Mouse (Mus musculus) embryo, embryonic 11.5 days (tissue): ENCODE results near the gene Gm20388.
A peak's percentile ranks its signal among the peaks of the same experiment; 100 is the strongest.

Experiments
- DNase-seq: peaks from one replicate; pipeline ENCODE4 v3.0.0-alpha.2; 2012; ENCODE audit warnings: low read depth, low spot score

Gm20388 gene

GRCm38 (mm10) chr8:124346852-124347523, 4436.3 kb downstream of the Gm20388 start:
- peak; percentile 55 for DNase-seq

- DNase-seq = no peak
Measured at GRCm38 (mm10) chr8:124348087-124348486, 4437.4 kb downstream of the Gm20388 start.

GRCm38 (mm10) chr8:124349663-124350062, 4439.0 kb downstream of the Gm20388 start:
- DNase-seq = peak; percentile 61

GRCm38 (mm10) chr8:124351636-124352035, 4441.0 kb downstream of the Gm20388 start:
- DNase-seq = no peak

GRCm38 (mm10) chr8:124360911-124361310, 4450.3 kb downstream of the Gm20388 start:
- DNase-seq = no peak

GRCm38 (mm10) chr8:124361773-124362427, 4451.3 kb downstream of the Gm20388 start:
- DNase-seq = no peak

- DNase-seq = no peak
Measured at GRCm38 (mm10) chr8:124362589-124362988, 4451.9 kb downstream of the Gm20388 start.

GRCm38 (mm10) chr8:124363337-124363736, 4452.7 kb downstream of the Gm20388 start:
- no peak for DNase-seq

GRCm38 (mm10) chr8:124368213-124368612, 4457.6 kb downstream of the Gm20388 start:
- DNase-seq = peak; percentile 45

- DNase-seq = no peak
Measured at GRCm38 (mm10) chr8:124370422-124371183, 4460.0 kb downstream of the Gm20388 start.

GRCm38 (mm10) chr8:124371410-124372123, 4460.9 kb downstream of the Gm20388 start:
- no peak for DNase-seq

- DNase-seq = no peak
Measured at GRCm38 (mm10) chr8:124373753-124374152, 4463.1 kb downstream of the Gm20388 start.

- no peak for DNase-seq
Measured at GRCm38 (mm10) chr8:124375168-124375567, 4464.5 kb downstream of the Gm20388 start.

- DNase-seq = no peak
Measured at GRCm38 (mm10) chr8:124375727-124376126, 4465.1 kb downstream of the Gm20388 start.

GRCm38 (mm10) chr8:124376406-124376805, 4465.8 kb downstream of the Gm20388 start:
- DNase-seq = no peak

GRCm38 (mm10) chr8:124379289-124379688, 4468.6 kb downstream of the Gm20388 start:
- DNase-seq = no peak

- no peak for DNase-seq
Measured at GRCm38 (mm10) chr8:124382235-124382634, 4471.6 kb downstream of the Gm20388 start.

- no peak for DNase-seq
Measured at GRCm38 (mm10) chr8:124384336-124384735, 4473.7 kb downstream of the Gm20388 start.

- no peak for DNase-seq
Measured at GRCm38 (mm10) chr8:124386225-124386899, 4475.7 kb downstream of the Gm20388 start.

GRCm38 (mm10) chr8:124389495-124389894, 4478.9 kb downstream of the Gm20388 start:
- DNase-seq = no peak

- DNase-seq = no peak
Measured at GRCm38 (mm10) chr8:124391191-124391590, 4480.6 kb downstream of the Gm20388 start.
